Comparison of ENCODE assay signal across 9 mouse cellular contexts in the genomic region with DNA sequence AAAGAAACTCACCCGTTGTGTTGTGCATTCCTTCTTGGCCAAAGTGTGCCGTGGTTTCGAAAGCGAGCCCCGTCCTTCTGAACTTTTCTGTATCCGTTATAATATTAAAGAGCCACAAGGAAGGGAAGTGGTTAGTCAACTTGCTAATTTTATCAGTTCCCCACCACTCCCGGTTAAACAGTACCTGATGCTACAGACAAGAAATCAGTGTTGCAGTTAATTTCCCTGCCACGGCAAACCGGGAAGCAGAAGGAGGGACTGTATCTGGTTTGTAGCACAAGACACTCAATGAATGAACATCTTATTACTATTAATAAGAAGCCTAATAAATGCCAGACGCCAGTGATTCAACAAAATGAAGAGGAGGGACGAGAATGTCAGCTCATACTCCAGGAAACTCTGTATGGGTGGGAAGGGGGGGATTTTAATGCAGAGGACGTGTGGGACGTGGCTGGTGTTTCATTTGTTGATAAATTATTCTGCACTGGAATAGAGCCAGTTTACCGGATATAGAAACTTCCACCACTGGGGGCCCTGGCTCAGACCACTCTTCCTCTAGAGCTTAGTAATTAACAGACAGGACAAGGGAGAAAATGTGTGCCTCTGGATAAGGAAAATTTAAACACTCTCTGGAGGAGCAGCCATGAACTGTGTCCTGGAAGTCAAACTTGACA.
A peak's percentile ranks its signal among the peaks of the same experiment; 100 is the strongest.
DNase-seq lines count a peak whose midpoint lies in the region; ATAC-seq lines count a peak whose summit lies in the region.
"Had no signal": no experiment of that assay in that cellular context is flagged by ENCODE, and none has a peak within 500 bp of the region (broad histone marks: within the 10 kb centered on the region; RNA-seq: fewer than 3 reads in every experiment).

No protein-coding gene starts in this region.

- peak; percentile 40 for ATAC-seq in activated CD4-positive, CD25-positive, alpha-beta regulatory T cell, adult 4 months
- peak; percentile 35; the same call in 1 of the 2 replicates for ATAC-seq in liver, embryonic 16.5 days (ENCODE audit: low read depth)
- ATAC-seq in hindbrain, embryonic 11.5 days (ENCODE audit: low FRiP score): no peak

- no peaks in the 10 kb centered on the region for H3K9me3 ChIP-seq in liver, embryonic 16.5 days (replicated peaks; ENCODE audit: control insufficient read depth, low read length)
- H3K9me3 ChIP-seq in hindbrain, embryonic 11.5 days (ENCODE audit: control insufficient read depth, low read length): no peaks in the 10 kb centered on the region
- H3K9me3 ChIP-seq: neural tube, embryonic 13.5 days had no signal

- peak overlapping the region; percentile 37 for H3K4me2 ChIP-seq in liver, embryonic 16.5 days (ENCODE audit: low read depth, low read length)
- H3K4me2 ChIP-seq in hindbrain, embryonic 11.5 days (replicated peaks; ENCODE audit: low read depth, low read length): no peak overlapping the region
- H3K4me2 ChIP-seq: neural tube, embryonic 13.5 days had no signal

- no peaks in the 10 kb centered on the region for H3K4me1 ChIP-seq in liver, embryonic 16.5 days (ENCODE audit: control insufficient read depth, low read depth, low read length)
- H3K4me1 ChIP-seq in hindbrain, embryonic 11.5 days (replicated peaks; ENCODE audit: control insufficient read depth, insufficient read depth, low read length): no peaks in the 10 kb centered on the region
- H3K4me1 ChIP-seq: neural tube, embryonic 13.5 days had no signal

- H3K27ac ChIP-seq in liver, embryonic 16.5 days (ENCODE audit: low read length): no peak overlapping the region
- no peak overlapping the region for H3K27ac ChIP-seq in hindbrain, embryonic 11.5 days (ENCODE audit: low read depth, low read length)
- H3K27ac ChIP-seq: neural tube, embryonic 13.5 days had no signal

- H3K9ac ChIP-seq in liver, embryonic 16.5 days (ENCODE audit: low read depth, low read length): no peak overlapping the region
- no peak overlapping the region for H3K9ac ChIP-seq in hindbrain, embryonic 11.5 days (ENCODE audit: low read depth, low read length)
- H3K9ac ChIP-seq: neural tube, embryonic 13.5 days had no signal

- WGBS in liver, embryonic 16.5 days (ENCODE audit: insufficient replicate concordance): 16% methylated on average over 14 of the region's 14 CpGs
- WGBS in hindbrain, embryonic 11.5 days: 81% methylated on average over 14 of the region's 14 CpGs

- H3K4me3 ChIP-seq in liver, embryonic 16.5 days (ENCODE audit: low read depth, low read length): peak overlapping the region; percentile 38
- H3K4me3 ChIP-seq in hindbrain, embryonic 11.5 days (ENCODE audit: low read depth, low read length): no peak overlapping the region
- H3K4me3 ChIP-seq: neural tube, embryonic 13.5 days had no signal

- intact Hi-C loops in heart, postnatal 10 days (cut with DNase I): loop anchor here (10.0 kb wide), 1 partner anchor 110 kb away; no protein-coding TSS in a partner anchor

- peak; percentile 19 for DNase-seq in embryo, embryonic 11 days
- DNase-seq in embryo, embryonic 10 days (ENCODE audit: low spot score): no peak
- peak; percentile 31 to 33 for DNase-seq in heart, postnatal 10 days
- DNase-seq in frontal cortex, postnatal 14 days (ENCODE audit: low spot score in 2 of 2): no peak
- DNase-seq in ovary, postnatal 36 days (ENCODE audit: low spot score): no peak
- DNase-seq in hindbrain, embryonic 11.5 days (ENCODE audit: low spot score): no peak

- no peaks in the 10 kb centered on the region for H3K36me3 ChIP-seq in liver, embryonic 16.5 days (ENCODE audit: control insufficient read depth, insufficient read depth)
- no peaks in the 10 kb centered on the region for H3K36me3 ChIP-seq in hindbrain, embryonic 11.5 days (ENCODE audit: control insufficient read depth, insufficient read depth, low read length)
- H3K36me3 ChIP-seq: neural tube, embryonic 13.5 days had no signal

- no peaks in the 10 kb centered on the region for H3K27me3 ChIP-seq in liver, embryonic 16.5 days (ENCODE audit: control insufficient read depth, insufficient read depth, low read depth, low read length)
- H3K27me3 ChIP-seq in hindbrain, embryonic 11.5 days (ENCODE audit: control insufficient read depth, insufficient read depth, low read length): no peaks in the 10 kb centered on the region
- H3K27me3 ChIP-seq: neural tube, embryonic 13.5 days had no signal

Comparison
In these comparisons a context has a peak if more than half of its experiments do, and no peak if none do; other contexts are left out.
1. DNase-seq: peak in embryo, embryonic 11 days (single experiment) and heart, postnatal 10 days (2 of 2); none in embryo, embryonic 10 days (single experiment), frontal cortex, postnatal 14 days (0 of 2), ovary, postnatal 36 days (single experiment) and hindbrain, embryonic 11.5 days (single experiment).